ENCODE assay signal across 8 mouse cellular contexts in the genomic region with DNA sequence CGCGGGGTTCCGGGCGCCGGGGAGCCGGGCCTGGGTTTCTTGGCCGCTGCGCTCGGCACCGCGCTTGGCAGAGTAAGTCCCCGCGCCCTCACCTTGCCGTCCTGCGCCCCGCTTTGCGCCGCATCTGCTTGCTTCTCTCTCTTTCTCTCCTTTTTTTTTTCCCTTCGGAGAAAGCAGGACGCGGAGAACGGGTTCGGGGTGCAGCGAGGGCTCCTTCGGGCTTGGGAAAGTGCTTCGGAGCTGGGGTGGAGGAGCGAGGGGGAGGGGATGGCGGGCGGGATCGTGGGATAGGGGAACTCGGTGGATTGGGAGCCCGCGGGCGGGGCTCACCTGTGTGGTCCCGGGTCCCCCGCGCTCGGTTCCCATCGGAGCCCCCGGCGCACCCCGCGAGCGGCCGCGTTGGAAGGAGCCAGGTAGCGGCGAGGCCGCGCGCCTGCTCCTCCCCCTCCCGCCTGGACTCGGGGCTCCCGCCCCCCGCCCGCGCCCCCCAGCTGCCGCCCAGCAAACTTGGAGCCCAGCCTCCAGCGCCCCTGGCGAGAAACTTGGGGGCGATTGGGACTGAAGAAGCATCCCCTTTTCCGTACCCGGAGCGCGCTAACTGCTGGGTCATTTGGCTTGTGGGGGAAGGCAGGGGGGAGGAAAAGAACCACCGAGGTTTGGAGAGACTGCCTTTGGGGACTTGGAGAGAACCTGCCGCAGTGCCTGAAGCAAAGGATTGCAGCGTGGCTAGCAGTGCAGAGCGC. TPM values are rescaled to one million over a fixed set of nuclear protein-coding genes. Genes with fewer than 3 reads are reported as not detected.
DNase-seq lines count a peak whose midpoint lies in the region; ATAC-seq and TF ChIP-seq lines count a peak whose summit lies in the region.

No protein-coding gene starts in this region.

- H3K27me3 ChIP-seq in limb, embryonic 14.5 days (ENCODE audit: control insufficient read depth, insufficient read depth, low read length), result no peaks in the 10 kb centered on the region
- no peaks in the 10 kb centered on the region for H3K27me3 ChIP-seq in midbrain, embryonic 16.5 days (ENCODE audit: control insufficient read depth, insufficient read depth, low read depth, low read length)

- H3K27ac ChIP-seq in limb, embryonic 14.5 days (replicated peaks; ENCODE audit: low read depth, low read length), result peak overlapping the region; percentile 97
- peak overlapping the region; percentile 92 for H3K27ac ChIP-seq in midbrain, embryonic 16.5 days (ENCODE audit: low read length)

- H3K9me3 ChIP-seq in limb, embryonic 14.5 days (ENCODE audit: control insufficient read depth, low read length), result 0 out of 2 replicates have a peak, but pooled peaks cover 3% of the 10 kb centered on the region
- H3K9me3 ChIP-seq in midbrain, embryonic 16.5 days (replicated peaks; ENCODE audit: control insufficient read depth, low read length, poor library complexity, severe bottlenecking), result no peaks in the 10 kb centered on the region

- H3K4me3 ChIP-seq in limb, embryonic 14.5 days (replicated peaks; ENCODE audit: low read length), result peak overlapping the region; percentile 85
- H3K4me3 ChIP-seq in midbrain, embryonic 16.5 days (ENCODE audit: low read depth, low read length), result peak overlapping the region; percentile 81

- ATAC-seq in limb, embryonic 14.5 days (ENCODE audit: low FRiP score, low read depth), result no peak; the same call in none of the 2 replicates
- peak; percentile 14 for ATAC-seq in midbrain, embryonic 16.5 days

- no peak for TF ChIP-seq POLR2A in limb, embryonic 14.5 days (IDR thresholded peaks at IDR 0.05; ENCODE audit: borderline replicate concordance, extremely low read depth, insufficient read depth, insufficient read length)

- H3K4me2 ChIP-seq in limb, embryonic 14.5 days (replicated peaks; ENCODE audit: low read depth, low read length, severe bottlenecking), result peak overlapping the region; percentile 66
- peak overlapping the region; percentile 85 for H3K4me2 ChIP-seq in midbrain, embryonic 16.5 days (ENCODE audit: low read length)

- WGBS in limb, embryonic 14.5 days, result under 1% methylated on average over 56 of the region's 69 CpGs
- WGBS in midbrain, embryonic 16.5 days, result under 1% methylated on average over 60 of the region's 69 CpGs

- H3K4me1 ChIP-seq in limb, embryonic 14.5 days (ENCODE audit: control insufficient read depth, insufficient read depth, low read length), result peaks cover 36% of the 10 kb centered on the region
- H3K4me1 ChIP-seq in midbrain, embryonic 16.5 days (ENCODE audit: control insufficient read depth, insufficient read depth, low read length), result peaks cover 17% of the 10 kb centered on the region

- intact Hi-C loops in heart, postnatal 14 days (cut with DNase I), result loop anchor here (5.0 kb wide), 1 partner anchor 122 kb away; no protein-coding TSS in a partner anchor

- peak; percentile 49 to 77 for DNase-seq in heart, adult 18-20 months
- no peak for DNase-seq in heart, adult 8-10 months (ENCODE audit: low spot score)
- DNase-seq in T-cell, adult 2 months (ENCODE audit: low spot score), result peak; percentile 64
- DNase-seq in embryo, embryonic 9.5 days (ENCODE audit: extremely low spot score), result peak; percentile 78
- DNase-seq in heart, postnatal 14 days, result peak; percentile 63
- peak; percentile 51 for DNase-seq in limb, embryonic 14.5 days (ENCODE audit: low spot score)
- DNase-seq in testis, postnatal 14 days (ENCODE audit: low spot score), result peak; percentile 19

- peak overlapping the region; percentile 95 for H3K9ac ChIP-seq in limb, embryonic 14.5 days (ENCODE audit: low read depth, low read length, severe bottlenecking)
- peak overlapping the region; percentile 87 for H3K9ac ChIP-seq in midbrain, embryonic 16.5 days (ENCODE audit: low read depth, low read length)

- peaks cover 1% of the 10 kb centered on the region; the same call in 1 of the 2 replicates for H3K36me3 ChIP-seq in limb, embryonic 14.5 days (ENCODE audit: control insufficient read depth, insufficient read depth, low read length)
- no peaks in the 10 kb centered on the region for H3K36me3 ChIP-seq in midbrain, embryonic 16.5 days (ENCODE audit: control insufficient read depth, insufficient read depth, low read length)

RNA-seq across cellular contexts. Expression of gene Klf3, which starts 0.7 kb away (rescaled TPM):
- 10 to 100 TPM; 36.9 to 49.1 TPM for total RNA-seq in heart, adult 18-20 months (2021)
- total RNA-seq in heart, adult 8-10 months (2022), result 10 to 100 TPM; 35.2 to 51.2 (median 39.9) TPM
- total RNA-seq in heart, postnatal 14 days (2021), result 10 to 100 TPM; 61.8 to 77.4 TPM
- polyA plus RNA-seq in limb, embryonic 14.5 days (2012; rRNA removed), result 38.2 and 70.8 TPM in 2 replicates
- polyA plus RNA-seq in limb, embryonic 14.5 days (2014; fragmentation: Nextera tagmentation; extraction: Ambion mirVana), result 76.0 and 76.7 TPM in 2 replicates
- 19.1 and 25.1 TPM in 2 replicates for polyA plus RNA-seq in midbrain, embryonic 16.5 days (2015; fragmentation: Nextera tagmentation; extraction: Ambion mirVana)
